Mouse (Mus musculus) gastrocnemius, adult 2 months (tissue): ENCODE measurements around the gene Calu. TPM values are rescaled to one million over a fixed set of nuclear protein-coding genes. Genes with fewer than 3 reads are reported as not detected.
"Not testable (repeated sequence)": the region's sequence is repeated elsewhere in the genome, so short reads cannot be mapped to it uniquely, and the experiment has no call there.

Experiments
- DNase-seq: peaks from one replicate; pipeline ENCODE4 v3.0.0; 2022
- H3K27ac ChIP-seq: fragments of 200-600 bp; 2 replicates; pipeline ENCODE4 v1.8.1; 2022; ENCODE audit warnings: mild to moderate bottlenecking
- H3K4me3 ChIP-seq: fragments of 200-600 bp; 2 replicates; pipeline ENCODE4 v1.8.1; 2022; ENCODE audit warnings: mild to moderate bottlenecking, moderate library complexity
- CTCF ChIP-seq: fragments of 200-600 bp; IDR thresholded peaks from 2 replicates; pipeline ENCODE4 v1.8.1; 2022; ENCODE audit warnings: antibody characterized with exemption, mild to moderate bottlenecking, moderate library complexity
- intact Hi-C: fragments of 180-260 bp; cut with DNase I; formaldehyde crosslinking; loops from one replicate; pipeline ENCODE4 v1.15.1; 2025
- total RNA-seq, 2 experiments: library from RNA; stranded (reverse); gene quantifications; 2 replicates each; pipeline ENCODE4 v1.2.3; 2021

Gene Calu
- total RNA-seq, 2 experiments from 2014 or later: 73.7 to 104 TPM

- intact Hi-C loops: no loop called here
- TF ChIP-seq CTCF: no peak
- no peak for DNase-seq
- Histone ChIP-seq H3K27ac (no peak overlapping the region), H3K4me3 (no peak overlapping the region)
These were observed 20.9 kb upstream of the Calu start for GRCm38 (mm10) chr6:29326961-29327360.

- intact Hi-C loops: no loop called here
- Histone ChIP-seq H3K27ac (no peak overlapping the region), H3K4me3 (no peak overlapping the region)
- no peak for TF ChIP-seq CTCF
- DNase-seq: no peak
These were observed 18.4 kb upstream of the Calu start for GRCm38 (mm10) chr6:29329514-29329913.

GRCm38 (mm10) chr6:29346512-29346911, 1.4 kb upstream of the Calu start:
- H3K27ac ChIP-seq, DNase-seq, H3K4me3 ChIP-seq: not testable (repeated sequence)
- intact Hi-C loops: loop anchor here (5.0 kb wide), 2 partner anchors 74 to 261 kb away; partner anchors contain the start of genes Hilpda and Tnpo3

- no peak for TF ChIP-seq CTCF
- H3K4me3 ChIP-seq: peak overlapping the region; percentile 80
- H3K27ac ChIP-seq: peak overlapping the region; percentile 96
- intact Hi-C loops: loop anchor here (5.0 kb wide), 2 partner anchors 75 to 260 kb away; partner anchors contain the start of genes Hilpda and Tnpo3
- DNase-seq: no peak
These were observed 680 bp upstream of the Calu start for GRCm38 (mm10) chr6:29347189-29347588.

- DNase-seq: no peak
- TF ChIP-seq CTCF: no peak
- intact Hi-C loops: loop anchor here (5.0 kb wide), 2 partner anchors 76 to 259 kb away; partner anchors contain the start of genes Hilpda and Tnpo3
- Histone ChIP-seq H3K4me3 (peak overlapping the region; percentile 80), H3K27ac (peak overlapping the region; percentile 96)
These were observed 479 bp downstream of the Calu start for GRCm38 (mm10) chr6:29348371-29348724.

GRCm38 (mm10) chr6:29351613-29352012, 3.7 kb downstream of the Calu start:
- TF ChIP-seq CTCF: peak; percentile 38; the same call in 1 of the 2 replicates
- H3K4me3 ChIP-seq: no peak overlapping the region
- no peak overlapping the region for H3K27ac ChIP-seq
- intact Hi-C loops: no loop called here
- DNase-seq: no peak

- Histone ChIP-seq H3K27ac (no peak overlapping the region), H3K4me3 (no peak overlapping the region)
- intact Hi-C loops: no loop called here
- no peak for TF ChIP-seq CTCF
- no peak for DNase-seq
These were observed 4.9 kb downstream of the Calu start for GRCm38 (mm10) chr6:29352816-29353215.

- DNase-seq: peak; percentile 69
- Histone ChIP-seq H3K27ac (peak overlapping the region; percentile 83), H3K4me3 (peak overlapping the region; percentile 32)
- intact Hi-C loops: no loop called here
- no peak for TF ChIP-seq CTCF
These were observed 11.5 kb downstream of the Calu start for GRCm38 (mm10) chr6:29359386-29359785.

- TF ChIP-seq CTCF: no peak
- DNase-seq: no peak
- H3K27ac ChIP-seq: peak overlapping the region; percentile 83
- intact Hi-C loops: loop anchor here (5.0 kb wide), 2 partner anchors 77 to 127 kb away; no protein-coding TSS in a partner anchor
- peak overlapping the region; percentile 32 for H3K4me3 ChIP-seq
These were observed 12.3 kb downstream of the Calu start for GRCm38 (mm10) chr6:29360211-29360610.

GRCm38 (mm10) chr6:29362246-29363128, 14.6 kb downstream of the Calu start:
- peak overlapping the region; percentile 46 for H3K4me3 ChIP-seq
- TF ChIP-seq CTCF: peak; percentile 70
- intact Hi-C loops: loop anchor here (5.0 kb wide), 2 partner anchors 75 to 125 kb away; no protein-coding TSS in a partner anchor
- H3K27ac ChIP-seq: peak overlapping the region; percentile 83
- DNase-seq: peak; percentile 34

- Histone ChIP-seq H3K27ac (peak overlapping the region; percentile 83), H3K4me3 (no peak overlapping the region; the same call in 1 of the 2 replicates)
- TF ChIP-seq CTCF: no peak
- no peak for DNase-seq
- intact Hi-C loops: loop anchor here (5.0 kb wide), 2 partner anchors 74 to 124 kb away; no protein-coding TSS in a partner anchor
These were observed 15.3 kb downstream of the Calu start for GRCm38 (mm10) chr6:29363129-29363515.

- no peak overlapping the region for H3K27ac ChIP-seq
- DNase-seq: no peak
- H3K4me3 ChIP-seq: no peak overlapping the region
- no peak for TF ChIP-seq CTCF
- intact Hi-C loops: no loop called here
These were observed 17.4 kb downstream of the Calu start for GRCm38 (mm10) chr6:29365277-29365676.

- no peak overlapping the region for H3K27ac ChIP-seq
- intact Hi-C loops: no loop called here
- DNase-seq: no peak
- no peak for TF ChIP-seq CTCF
- no peak overlapping the region for H3K4me3 ChIP-seq
These were observed 29.5 kb downstream of the Calu start for GRCm38 (mm10) chr6:29377386-29377785.
